Mouse (Mus musculus) neural tube, postnatal 0 days (tissue): ENCODE results near the gene Gm8453. TPM values are rescaled to one million over a fixed set of nuclear protein-coding genes. Genes with fewer than 3 reads are reported as not detected.

Source experiments
- polyA plus RNA-seq: library from polyadenylated mRNA; unstranded; fragments of >200 nt; fragmentation: Nextera tagmentation; extraction: Ambion mirVana; gene quantifications from 2 replicates; pipeline ENCODE4 v1.2.1, GENCODE M21; 2015

Gene Gm8453
- polyA plus RNA-seq = not detected in 2 replicates

DNA sequence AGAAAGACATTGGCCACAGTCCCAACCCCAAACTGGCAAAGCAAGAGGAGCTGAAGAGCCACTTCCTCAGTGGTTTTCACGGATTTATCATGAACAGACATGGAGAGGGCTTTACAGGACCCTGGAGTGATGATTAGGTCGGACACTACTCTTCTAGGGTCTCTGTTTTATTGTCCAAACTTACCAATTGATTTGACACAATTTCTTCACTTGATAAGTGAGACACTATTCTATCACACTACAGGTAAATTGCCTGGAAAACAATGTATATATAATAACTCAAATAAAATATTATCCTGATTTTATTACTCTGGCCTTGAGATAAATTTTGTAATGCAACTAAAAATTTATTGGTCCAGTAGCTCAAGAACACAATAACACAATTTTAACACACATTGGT lies at the start of gene Gm8453:
Gene Gm8453, minus strand, starts transcription at position 101 of the 400 bp plus-strand sequence.

GRCm38 (mm10) chr7:22201164-22201563 lies 28.1 kb downstream of the Gm8453 start, which contains the start of gene Gm8653:
Gene Gm8653 (minus strand): TSS chr7:22201264.

GRCm38 (mm10) chr7:22189077-22189476 lies 40.2 kb downstream of the Gm8453 start, which contains the start of gene Vmn1r143:
Gene Vmn1r143 (plus strand): TSS chr7:22189377.

Other genes with a start within 250 kb of the Gm8453 start
- not detected in 2 replicates for gene Vmn1r137, start 234.9 kb downstream of the Gm8453 start, polyA plus RNA-seq
- gene Vmn1r138, start 200.6 kb downstream of the Gm8453 start, polyA plus RNA-seq = not detected in 2 replicates
- not detected in 2 replicates for gene Gm6176, start 173.2 kb downstream of the Gm8453 start, polyA plus RNA-seq
- not detected in 2 replicates for gene Vmn1r139, start 160.4 kb downstream of the Gm8453 start, polyA plus RNA-seq
- gene Gm16451, start 111.2 kb downstream of the Gm8453 start, polyA plus RNA-seq = not detected in 2 replicates
- gene Gm10666, start 94.7 kb downstream of the Gm8453 start, polyA plus RNA-seq = not detected in 2 replicates
- gene Vmn1r142, start 65.4 kb downstream of the Gm8453 start, polyA plus RNA-seq = not detected in 2 replicates
- gene Vmn1r143, start 40.1 kb downstream of the Gm8453 start, polyA plus RNA-seq = not detected in 2 replicates
- not detected in 2 replicates for gene Gm8653, start 28.2 kb downstream of the Gm8453 start, polyA plus RNA-seq
- gene Gm4187, start 100.2 kb upstream of the Gm8453 start, polyA plus RNA-seq = not detected in 2 replicates
- not detected in 2 replicates for gene Gm8660, start 141.6 kb upstream of the Gm8453 start, polyA plus RNA-seq
- gene Vmn1r148, start 184.1 kb upstream of the Gm8453 start, polyA plus RNA-seq = not detected in 2 replicates
- gene Vmn1r149, start 208.7 kb upstream of the Gm8453 start, polyA plus RNA-seq = not detected in 2 replicates
- gene Gm10665, start 234.6 kb upstream of the Gm8453 start, polyA plus RNA-seq = not detected in 2 replicates